Mouse (Mus musculus): ENCODE measurements around the gene Crybb1. TPM values are rescaled to one million over a fixed set of nuclear protein-coding genes. Genes with fewer than 3 reads are reported as not detected.

Crybb1 gene
- polyA plus RNA-seq, 1 experiment from 2014 or later, result 0.42 TPM

DNA sequence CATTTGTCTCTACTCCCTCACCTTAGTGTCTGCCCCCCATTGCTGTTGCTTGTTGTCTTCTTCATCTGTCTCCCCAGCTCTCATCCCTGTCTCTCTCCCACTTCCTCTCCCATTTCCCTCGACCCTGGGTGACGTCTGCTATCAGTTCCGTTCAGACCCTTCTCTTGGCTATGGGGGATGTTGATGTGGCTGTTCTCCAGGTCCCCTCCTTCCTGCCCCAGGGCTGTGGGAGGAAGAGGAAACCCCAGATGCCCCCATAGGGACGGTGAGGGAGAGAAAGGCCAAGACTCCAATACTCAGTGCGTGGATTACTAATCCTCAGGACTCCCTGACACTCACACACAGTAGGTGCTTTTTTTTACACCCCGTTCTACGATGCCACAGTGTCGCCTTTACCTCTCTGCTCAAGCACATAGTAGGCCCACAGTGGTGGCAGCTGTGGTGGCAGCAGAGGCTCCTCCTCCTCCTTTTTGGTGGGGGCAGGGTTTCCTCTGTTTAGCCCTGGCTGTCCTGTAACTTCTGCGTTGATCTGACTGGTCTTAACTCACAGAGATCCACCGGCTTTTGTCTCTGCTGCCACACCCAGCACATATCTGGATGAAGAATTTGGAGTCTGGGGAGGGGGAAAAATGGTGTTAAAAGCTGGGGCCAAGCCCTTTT, 28.1 kb downstream of the Crybb1 start:
- Histone ChIP-seq H3K36me3 (no peaks in the 10 kb centered on the region), H3K9me3 (no peaks in the 10 kb centered on the region), H3K27ac (peak overlapping the region; percentile 57), H3K4me3 (no peak overlapping the region), H3K27me3 (ENCODE audit: insufficient read depth, poor library complexity, severe bottlenecking) (no peaks in the 10 kb centered on the region), H3K4me1 (replicated peaks) (peaks cover 71% of the 10 kb centered on the region)
- no peak for DNase-seq (ENCODE audit: low spot score)
- 78% methylated on average over 10 of the region's 10 CpGs for whole genome bisulfite sequencing

DNA sequence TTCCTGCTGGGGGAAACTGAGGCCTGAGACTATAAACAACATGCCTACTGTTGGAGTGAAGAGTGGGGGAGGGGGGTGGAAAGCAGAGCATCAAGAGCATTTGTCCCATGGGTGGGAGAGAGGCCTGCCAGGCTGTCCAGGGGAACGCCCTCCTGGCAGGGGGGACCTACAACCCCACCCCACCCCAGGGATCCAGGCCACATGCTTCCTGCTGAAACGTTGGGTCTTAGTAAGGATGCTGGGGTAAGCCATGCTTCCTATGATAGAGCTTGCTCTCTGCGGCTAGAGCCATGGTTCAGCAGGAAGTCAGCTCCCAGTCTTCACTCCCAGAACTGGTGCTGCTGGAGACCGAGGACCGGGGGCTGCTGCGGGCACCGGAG, 28.6 kb downstream of the Crybb1 start:
- 74% methylated on average over 7 of the region's 7 CpGs for WGBS
- Histone ChIP-seq H3K4me1 (replicated peaks) (peaks cover 66% of the 10 kb centered on the region), H3K4me3 (no peak overlapping the region), H3K27me3 (ENCODE audit: insufficient read depth, poor library complexity, severe bottlenecking) (no peaks in the 10 kb centered on the region), H3K9me3 (no peaks in the 10 kb centered on the region), H3K36me3 (no peaks in the 10 kb centered on the region), H3K27ac (peak overlapping the region; percentile 57)
- no peak for DNase-seq (ENCODE audit: low spot score)

DNA sequence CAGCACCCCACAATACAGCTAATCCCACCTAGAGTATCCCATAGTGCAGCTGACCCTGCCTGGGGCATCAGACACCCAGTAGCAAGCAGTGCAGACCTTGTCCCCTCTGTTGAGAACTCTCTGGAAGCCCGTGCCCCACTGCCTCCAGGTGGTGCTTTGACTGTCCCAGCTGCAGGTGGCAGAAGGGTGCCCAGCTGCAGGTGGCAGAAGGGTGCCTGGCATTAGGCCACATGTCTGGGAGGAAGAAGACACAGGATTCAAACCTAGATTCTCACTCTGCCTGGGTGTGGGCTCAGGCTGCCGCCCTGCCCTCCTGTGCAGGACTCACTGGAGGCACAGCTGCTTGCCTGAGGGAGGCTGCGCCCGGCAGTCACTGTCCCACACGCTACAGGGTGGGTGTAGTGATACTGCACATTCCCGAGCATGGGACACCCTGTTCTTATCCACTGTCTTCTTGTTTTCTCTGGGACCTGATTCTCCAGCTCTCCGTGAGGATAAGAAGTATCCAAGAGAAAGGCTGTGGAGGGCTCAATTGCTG, 30.0 kb downstream of the Crybb1 start:
- Histone ChIP-seq H3K27ac (no peak overlapping the region), H3K9me3 (no peaks in the 10 kb centered on the region), H3K27me3 (ENCODE audit: insufficient read depth, poor library complexity, severe bottlenecking) (no peaks in the 10 kb centered on the region), H3K4me3 (no peak overlapping the region), H3K36me3 (no peaks in the 10 kb centered on the region), H3K4me1 (replicated peaks) (peaks cover 54% of the 10 kb centered on the region)
- no peak for DNase-seq (ENCODE audit: low spot score)
- whole genome bisulfite sequencing, result 90% methylated on average over 7 of the region's 7 CpGs

DNA sequence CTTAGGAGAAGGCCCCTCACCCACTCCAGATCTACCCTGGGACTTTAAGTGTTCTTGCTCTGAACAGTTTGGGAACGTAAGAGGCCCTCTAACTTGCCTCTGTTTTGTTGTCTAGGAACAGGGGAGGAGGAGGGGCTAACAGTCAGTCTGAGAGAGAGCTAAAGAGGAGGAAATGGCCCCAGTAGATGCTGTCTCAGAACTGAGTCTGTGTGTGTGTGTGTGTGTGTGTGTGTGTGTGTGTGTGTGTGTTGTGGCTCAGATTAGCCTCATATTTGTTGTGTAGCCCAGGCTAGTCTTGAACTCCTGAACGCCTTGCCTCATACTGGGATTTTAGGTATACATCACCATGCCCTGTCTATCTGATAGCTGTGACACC, 31.0 kb downstream of the Crybb1 start:
- Histone ChIP-seq H3K27me3 (ENCODE audit: insufficient read depth, poor library complexity, severe bottlenecking) (no peaks in the 10 kb centered on the region), H3K27ac (no peak overlapping the region), H3K9me3 (no peaks in the 10 kb centered on the region), H3K36me3 (no peaks in the 10 kb centered on the region), H3K4me3 (no peak overlapping the region), H3K4me1 (replicated peaks) (peaks cover 53% of the 10 kb centered on the region)
- no peak for DNase-seq (ENCODE audit: low spot score)
- WGBS, result 90% methylated on average over 2 of the region's 2 CpGs

DNA sequence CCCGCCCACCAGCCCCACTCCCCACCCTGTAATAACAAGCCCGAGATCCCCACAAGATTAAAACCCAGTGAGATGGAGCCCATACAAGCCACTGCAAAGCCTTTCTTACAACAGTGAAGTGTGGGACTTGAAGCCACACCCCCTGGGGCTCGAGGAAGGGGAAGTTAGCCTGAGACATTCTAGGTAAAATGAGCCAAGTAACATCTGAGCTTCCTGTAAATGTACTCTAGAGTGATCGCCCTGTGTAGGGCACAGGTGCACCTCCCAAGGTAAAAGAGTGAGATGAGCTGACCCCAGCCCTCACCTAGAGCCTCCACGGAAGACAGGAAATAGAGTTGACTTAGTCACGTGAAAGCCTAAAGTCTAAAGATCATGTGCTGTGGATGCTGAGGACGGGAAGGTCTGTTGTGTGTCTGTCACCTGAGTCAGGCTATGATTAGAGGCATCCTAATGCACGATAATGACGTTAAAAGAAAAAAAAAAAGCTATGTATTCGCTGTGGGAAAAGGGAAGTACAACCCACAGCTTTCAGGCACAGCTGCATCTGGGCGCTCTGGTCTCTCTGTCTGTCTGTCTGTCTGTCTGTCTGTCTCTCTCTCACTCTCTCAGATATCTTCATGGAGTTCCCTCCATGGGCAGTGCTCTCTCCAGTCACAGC, 31.5 kb downstream of the Crybb1 start:
- H3K4me3 ChIP-seq, result no peak overlapping the region
- H3K9me3 ChIP-seq, result no peaks in the 10 kb centered on the region
- WGBS, result 82% methylated on average over 11 of the region's 11 CpGs
- no peak overlapping the region for H3K27ac ChIP-seq
- peaks cover 53% of the 10 kb centered on the region for H3K4me1 ChIP-seq (replicated peaks)
- no peaks in the 10 kb centered on the region for H3K27me3 ChIP-seq (ENCODE audit: insufficient read depth, poor library complexity, severe bottlenecking)
- H3K36me3 ChIP-seq, result no peaks in the 10 kb centered on the region
- DNase-seq (ENCODE audit: low spot score), result no peak

DNA sequence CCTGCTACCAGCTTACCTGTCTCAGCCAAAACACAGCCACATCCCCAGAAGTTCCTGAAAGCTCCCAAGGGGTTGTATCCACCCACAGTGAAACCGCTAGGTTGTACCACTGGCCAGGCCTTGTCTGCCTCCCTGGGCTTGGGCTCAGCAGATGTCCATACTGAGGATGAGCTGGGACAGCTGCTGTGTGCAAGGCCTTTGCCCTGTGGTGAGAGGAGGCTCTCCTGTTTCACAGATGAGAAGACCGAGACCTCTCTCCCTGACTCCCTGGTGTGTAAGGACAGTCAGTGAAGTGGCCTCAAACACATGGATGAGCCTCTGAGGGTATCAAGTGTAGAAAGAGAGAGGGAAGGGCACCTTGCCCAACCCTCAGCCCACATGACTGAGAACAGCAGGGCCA, 32.0 kb downstream of the Crybb1 start:
- no peak for DNase-seq (ENCODE audit: low spot score)
- WGBS, result 92% methylated on average over 2 of the region's 2 CpGs
- no peak overlapping the region for H3K4me3 ChIP-seq
- H3K36me3 ChIP-seq, result no peaks in the 10 kb centered on the region
- 0 out of 2 replicates have a peak overlapping the region, but pooled peaks have one; percentile 45 for H3K27ac ChIP-seq
- H3K4me1 ChIP-seq (replicated peaks), result peaks cover 53% of the 10 kb centered on the region
- H3K27me3 ChIP-seq (ENCODE audit: insufficient read depth, poor library complexity, severe bottlenecking), result no peaks in the 10 kb centered on the region
- H3K9me3 ChIP-seq, result no peaks in the 10 kb centered on the region

DNA sequence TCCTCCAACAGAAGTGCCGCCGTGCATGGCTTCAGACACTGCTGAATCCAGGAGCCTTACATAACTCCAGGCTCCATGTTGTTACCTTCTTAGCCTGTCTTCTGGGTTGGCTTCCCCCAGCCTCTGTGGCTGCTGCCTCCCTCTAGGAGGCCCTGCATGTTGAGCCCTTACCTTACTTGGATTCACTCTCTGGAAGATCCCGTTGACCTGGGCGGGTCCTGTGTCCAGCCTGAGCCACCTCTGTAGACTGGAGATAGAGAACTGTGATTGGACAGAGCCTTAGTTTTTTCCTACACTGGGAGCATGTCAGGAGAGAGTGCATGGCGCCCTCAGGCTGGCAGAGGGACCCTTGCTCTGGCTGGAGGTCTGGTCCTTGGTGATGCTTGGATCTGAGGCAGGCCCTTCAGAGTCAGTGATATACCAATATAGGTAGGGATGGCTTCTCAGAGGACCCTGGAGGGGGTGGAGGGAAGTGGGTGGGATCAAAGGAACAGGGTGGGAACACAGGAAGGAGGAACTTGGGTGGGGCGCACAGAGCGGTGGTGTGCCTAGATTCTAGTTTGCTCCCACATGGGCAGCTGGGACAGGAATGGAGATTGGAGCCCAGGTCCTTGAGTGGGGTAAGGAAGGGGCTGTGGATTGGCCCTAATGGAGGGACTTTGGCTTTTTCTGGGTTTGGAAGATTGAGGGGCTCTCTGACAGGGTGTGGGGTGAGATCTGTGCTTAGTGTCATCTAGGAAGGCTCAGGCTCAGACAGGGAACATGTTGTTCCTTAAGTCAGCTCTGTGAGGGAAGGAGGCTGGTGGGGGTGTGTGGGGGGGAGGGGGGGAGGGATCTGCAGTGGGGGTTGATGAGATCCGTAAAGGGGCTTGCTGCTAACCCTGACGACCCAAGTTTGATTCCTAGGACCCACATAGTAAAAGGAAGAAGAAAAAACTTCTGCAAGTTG, 32.9 kb downstream of the Crybb1 start:
- H3K4me3 ChIP-seq, result no peak overlapping the region
- H3K27ac ChIP-seq, result peak overlapping the region; percentile 45; the same call in 1 of the 2 replicates
- peaks cover 51% of the 10 kb centered on the region for H3K4me1 ChIP-seq (replicated peaks)
- H3K27me3 ChIP-seq (ENCODE audit: insufficient read depth, poor library complexity, severe bottlenecking), result no peaks in the 10 kb centered on the region
- H3K36me3 ChIP-seq, result no peaks in the 10 kb centered on the region
- 84% methylated on average over 9 of the region's 9 CpGs for WGBS
- DNase-seq (ENCODE audit: low spot score), result no peak
- H3K9me3 ChIP-seq, result no peaks in the 10 kb centered on the region

DNA sequence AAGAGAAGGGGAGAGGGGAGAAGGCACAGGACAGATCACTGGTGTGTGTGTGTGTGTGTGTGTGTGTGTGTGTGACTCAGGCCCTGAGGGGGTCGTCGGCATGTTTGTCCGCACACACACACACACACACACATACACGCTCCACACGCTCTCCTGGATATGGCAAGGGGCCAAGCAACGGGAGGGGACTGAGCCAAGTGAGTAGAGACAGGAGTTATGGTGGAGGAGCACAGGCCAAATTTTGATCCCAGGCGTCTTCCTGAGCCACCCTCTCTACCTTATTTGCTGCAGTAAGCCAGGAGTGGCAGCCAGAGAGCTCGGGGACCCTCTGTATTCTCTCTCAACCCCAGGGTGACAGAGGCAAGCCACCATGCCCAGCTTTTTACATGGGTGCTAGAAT, 33.6 kb downstream of the Crybb1 start:
- Histone ChIP-seq H3K4me1 (replicated peaks) (peaks cover 50% of the 10 kb centered on the region), H3K27me3 (ENCODE audit: insufficient read depth, poor library complexity, severe bottlenecking) (no peaks in the 10 kb centered on the region), H3K4me3 (no peak overlapping the region), H3K36me3 (no peaks in the 10 kb centered on the region), H3K9me3 (no peaks in the 10 kb centered on the region), H3K27ac (no peak overlapping the region)
- 90% methylated on average over 8 of the region's 8 CpGs for whole genome bisulfite sequencing
- DNase-seq (ENCODE audit: low spot score), result no peak

DNA sequence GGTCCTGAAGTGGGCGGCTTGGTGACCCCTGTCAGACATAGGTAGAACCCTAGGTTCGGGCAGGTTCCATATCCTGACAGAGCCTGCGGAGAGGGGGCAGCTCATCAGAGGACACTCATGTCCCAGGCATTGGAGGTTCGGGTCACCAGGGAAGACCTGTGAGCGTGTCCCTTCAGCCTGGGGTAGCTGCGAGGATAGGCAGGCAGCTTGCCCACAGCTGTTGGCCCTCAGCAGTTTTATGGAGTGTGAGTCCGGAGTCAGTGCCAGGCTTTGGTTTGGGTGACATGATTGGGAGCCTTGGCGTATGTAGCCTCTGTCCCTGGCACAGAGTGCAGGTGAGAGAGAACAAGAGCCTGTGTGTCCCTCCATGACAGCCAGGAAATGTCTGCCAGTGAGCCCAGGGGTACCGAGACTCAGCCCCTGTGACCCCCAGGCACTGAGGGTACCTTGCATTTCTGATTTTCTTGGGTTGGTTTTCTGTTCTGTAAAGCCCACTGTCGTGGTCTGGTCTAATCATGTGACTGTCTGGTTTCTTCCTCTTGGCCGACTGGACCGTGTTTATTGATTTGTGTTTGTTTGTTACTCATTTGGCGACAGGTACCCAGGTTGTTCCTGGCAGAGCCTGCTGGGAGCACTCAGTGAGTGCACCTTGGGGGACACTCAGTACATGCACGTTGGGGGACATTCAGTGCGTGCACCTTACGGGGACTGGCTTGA, 34.4 kb downstream of the Crybb1 start:
- Histone ChIP-seq H3K4me3 (no peak overlapping the region), H3K9me3 (no peaks in the 10 kb centered on the region), H3K27ac (no peak overlapping the region), H3K27me3 (ENCODE audit: insufficient read depth, poor library complexity, severe bottlenecking) (no peaks in the 10 kb centered on the region), H3K4me1 (replicated peaks) (peaks cover 54% of the 10 kb centered on the region), H3K36me3 (no peaks in the 10 kb centered on the region)
- WGBS, result 86% methylated on average over 16 of the region's 16 CpGs
- DNase-seq (ENCODE audit: low spot score), result no peak

DNA sequence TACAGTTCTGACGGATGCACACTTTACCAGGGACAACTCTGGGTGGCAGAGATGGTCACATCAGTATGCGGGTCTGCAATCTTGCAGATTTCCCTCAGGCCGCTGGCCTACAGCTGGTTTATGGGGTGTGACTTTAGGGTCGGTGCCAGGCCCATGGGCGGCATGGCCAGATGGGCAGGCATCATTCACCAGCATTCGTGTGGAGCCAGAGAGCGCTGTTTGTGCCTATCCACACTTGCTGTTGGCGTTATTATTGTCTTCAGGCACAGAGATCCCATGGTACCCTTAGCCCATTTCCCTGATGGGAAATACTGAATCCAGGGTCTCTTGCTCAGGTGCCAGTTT, 34.9 kb downstream of the Crybb1 start:
- no peak for DNase-seq (ENCODE audit: low spot score)
- Histone ChIP-seq H3K36me3 (no peaks in the 10 kb centered on the region), H3K27me3 (ENCODE audit: insufficient read depth, poor library complexity, severe bottlenecking) (no peaks in the 10 kb centered on the region), H3K4me3 (no peak overlapping the region), H3K9me3 (no peaks in the 10 kb centered on the region), H3K27ac (no peak overlapping the region), H3K4me1 (replicated peaks) (peaks cover 56% of the 10 kb centered on the region)
- WGBS, result 93% methylated on average over 8 of the region's 8 CpGs

DNA sequence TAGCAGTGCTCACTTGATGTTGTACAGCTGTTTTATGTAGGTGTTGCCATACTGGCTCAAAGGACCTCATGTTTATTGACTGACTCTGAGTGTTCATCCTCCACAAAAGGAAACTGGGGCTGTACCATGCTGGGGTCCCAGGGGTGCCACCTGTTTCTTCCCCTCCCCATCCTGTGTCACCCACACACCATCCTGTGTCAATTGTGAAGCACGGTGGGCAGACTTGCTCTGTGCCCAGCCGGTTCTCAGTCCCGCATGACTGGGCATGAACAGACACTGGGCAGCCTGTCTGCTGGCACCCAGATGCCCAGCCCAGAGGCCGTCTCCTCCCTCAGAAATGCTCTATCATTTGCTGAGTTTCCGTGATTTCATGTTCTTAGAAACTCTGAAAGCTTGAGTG, 36.3 kb downstream of the Crybb1 start:
- Histone ChIP-seq H3K27ac (no peak overlapping the region), H3K9me3 (no peaks in the 10 kb centered on the region), H3K4me3 (no peak overlapping the region), H3K4me1 (replicated peaks) (peaks cover 67% of the 10 kb centered on the region), H3K36me3 (no peaks in the 10 kb centered on the region), H3K27me3 (ENCODE audit: insufficient read depth, poor library complexity, severe bottlenecking) (no peaks in the 10 kb centered on the region)
- DNase-seq (ENCODE audit: low spot score), result no peak
- WGBS, result 87% methylated on average over 5 of the region's 5 CpGs

DNA sequence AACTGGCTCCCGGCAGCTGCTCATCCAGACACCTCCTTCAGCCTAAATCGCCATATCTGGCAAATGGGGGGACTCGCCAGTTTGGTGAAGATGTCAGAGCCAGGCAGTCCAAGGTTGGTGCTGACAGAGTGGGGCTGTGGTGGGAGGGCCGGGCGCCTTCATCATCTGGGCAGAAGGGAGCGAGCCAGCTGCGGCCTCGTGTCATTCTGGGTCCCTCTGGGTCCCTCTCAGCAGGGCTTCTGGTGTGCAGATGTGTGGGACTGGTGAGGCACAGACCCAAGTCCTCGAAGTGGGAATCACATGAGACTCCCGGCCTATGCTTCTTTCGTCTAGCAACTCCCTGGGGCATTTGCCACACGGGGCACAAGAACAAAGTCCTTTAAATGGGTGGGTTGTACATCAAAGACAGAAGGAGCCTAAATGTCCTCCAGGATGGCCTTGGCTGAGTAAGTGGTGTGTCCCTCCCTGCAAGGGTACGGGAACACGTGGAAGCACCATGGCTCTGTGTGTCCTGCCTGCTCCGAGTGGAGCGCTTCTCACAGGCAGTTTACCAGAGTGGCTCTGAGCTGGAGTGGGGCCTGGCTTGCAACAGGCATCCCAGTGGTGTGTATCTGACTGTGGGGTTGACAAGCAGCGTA, 36.8 kb downstream of the Crybb1 start:
- Histone ChIP-seq H3K4me1 (replicated peaks) (peaks cover 72% of the 10 kb centered on the region), H3K27me3 (ENCODE audit: insufficient read depth, poor library complexity, severe bottlenecking) (no peaks in the 10 kb centered on the region), H3K36me3 (no peaks in the 10 kb centered on the region), H3K27ac (0 out of 2 replicates have a peak overlapping the region, but pooled peaks have one; percentile 9), H3K9me3 (no peaks in the 10 kb centered on the region), H3K4me3 (no peak overlapping the region)
- WGBS, result 82% methylated on average over 17 of the region's 17 CpGs
- no peak for DNase-seq (ENCODE audit: low spot score)

All from hindbrain, embryonic 10.5 days (tissue).